Mouse (Mus musculus): ENCODE measurements at regions not wholly inside any gene's neighbourhood (a gene's known extent, or its start where the extent isn't known, plus 50 kb on each side); places are given as distances from the start of the nearest gene placed in this dataset.
A peak's percentile ranks its signal among the peaks of the same experiment; 100 is the strongest.

DNA sequence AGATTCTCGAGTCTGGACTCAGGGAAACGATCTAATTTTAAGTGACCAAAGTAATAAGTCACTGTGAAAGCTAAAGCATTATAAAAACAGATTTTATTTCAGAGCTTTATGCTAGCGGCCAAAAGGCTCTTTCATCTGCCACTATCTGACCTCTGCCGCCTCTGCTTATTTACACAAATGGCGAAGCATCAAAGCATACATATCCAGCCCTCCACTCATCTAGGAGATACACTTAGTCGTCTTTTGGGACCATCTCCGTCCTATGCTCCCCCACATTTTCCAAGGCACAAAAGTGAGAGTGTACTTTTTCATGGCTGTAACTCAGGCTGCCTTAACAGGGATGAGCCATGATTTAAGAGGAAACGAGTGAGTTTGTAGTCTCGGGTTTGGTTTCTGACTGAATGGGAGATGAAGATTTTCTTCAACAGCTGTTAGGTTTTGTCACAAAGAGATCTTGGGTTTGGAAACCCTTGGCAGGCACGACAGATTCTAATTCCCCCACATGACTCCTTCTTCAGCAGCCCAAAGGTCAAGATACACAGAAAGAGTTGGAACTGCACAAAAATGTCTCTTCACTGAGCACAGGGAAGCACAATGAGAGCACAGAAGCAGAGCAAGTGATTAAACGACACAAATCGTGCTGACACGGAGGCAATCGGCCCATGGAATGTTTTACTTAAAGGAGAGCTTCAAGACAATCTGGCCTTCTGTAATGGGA, 96.7 kb upstream of the Actbl2 start:
- no peak overlapping the region for H3K4me2 ChIP-seq (replicated peaks; ENCODE audit: low read depth, low read length)
- peaks cover 3% of the 10 kb centered on the region; the same call in 1 of the 2 replicates for H3K4me1 ChIP-seq (ENCODE audit: control insufficient read depth, insufficient read depth, low read length)
- H3K4me3 ChIP-seq (ENCODE audit: low read length) = no peak overlapping the region
- peak; percentile 85 for ATAC-seq (ENCODE audit: low FRiP score, low TSS enrichment)
- H3K27ac ChIP-seq (ENCODE audit: low read depth, low read length) = peak overlapping the region; percentile 57; the same call in 1 of the 2 replicates
- no peak overlapping the region for H3K9ac ChIP-seq (ENCODE audit: low read depth, low read length)
- H3K27me3 ChIP-seq (ENCODE audit: control insufficient read depth, insufficient read depth, low read length) = no peaks in the 10 kb centered on the region
- 15% methylated on average over 14 of the region's 14 CpGs for WGBS
- no peaks in the 10 kb centered on the region for H3K36me3 ChIP-seq (ENCODE audit: control insufficient read depth, insufficient read depth, low read length)
- H3K9me3 ChIP-seq (ENCODE audit: control insufficient read depth, low read length) = no peaks in the 10 kb centered on the region

DNA sequence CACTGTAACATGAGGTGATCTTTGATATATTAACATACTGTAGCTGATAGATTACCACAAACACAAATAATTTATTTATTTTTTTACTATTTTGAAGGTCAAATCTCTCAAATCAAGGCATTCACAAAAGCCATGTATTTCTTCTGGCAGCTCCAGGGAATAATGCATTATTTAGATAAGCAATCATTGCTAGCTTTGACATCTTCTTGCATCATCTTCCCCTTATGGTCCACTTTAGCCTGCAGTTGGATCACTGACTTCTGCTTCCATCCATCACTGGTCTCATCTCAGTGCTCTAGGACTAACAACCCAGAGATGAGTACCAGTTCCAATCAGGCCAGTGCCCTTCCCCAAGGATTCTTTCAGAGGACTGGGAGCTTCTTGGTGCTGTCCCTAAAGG, 95.3 kb upstream of the Actbl2 start:
- Histone ChIP-seq H3K9ac (ENCODE audit: low read depth, low read length) (no peak overlapping the region), H3K4me1 (ENCODE audit: control insufficient read depth, insufficient read depth, low read length) (peaks cover 3% of the 10 kb centered on the region; the same call in 1 of the 2 replicates), H3K4me3 (ENCODE audit: low read length) (no peak overlapping the region), H3K27ac (ENCODE audit: low read depth, low read length) (no peak overlapping the region), H3K36me3 (ENCODE audit: control insufficient read depth, insufficient read depth, low read length) (no peaks in the 10 kb centered on the region), H3K4me2 (replicated peaks; ENCODE audit: low read depth, low read length) (no peak overlapping the region), H3K27me3 (ENCODE audit: control insufficient read depth, insufficient read depth, low read length) (no peaks in the 10 kb centered on the region), H3K9me3 (ENCODE audit: control insufficient read depth, low read length) (no peaks in the 10 kb centered on the region)
- no peak for ATAC-seq (ENCODE audit: low FRiP score, low TSS enrichment)

DNA sequence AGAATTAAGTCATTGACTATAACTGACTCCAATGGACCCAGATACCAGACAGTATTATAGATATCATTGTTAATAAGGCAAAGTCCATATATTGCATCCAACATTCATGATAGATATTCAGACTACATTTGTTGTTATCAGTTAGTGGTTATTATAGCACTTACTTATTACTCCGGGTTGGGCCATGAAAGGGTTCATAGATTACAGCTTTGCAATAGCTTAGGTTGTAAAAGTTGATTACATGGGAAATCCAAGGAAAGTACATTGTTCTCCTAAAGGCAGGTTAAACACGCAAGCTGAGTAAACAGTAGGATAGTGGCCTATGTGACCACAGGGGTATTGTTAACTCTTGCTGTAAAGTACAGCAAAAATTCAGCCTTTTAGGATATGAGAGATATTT, 89.3 kb upstream of the Actbl2 start:
- H3K9ac ChIP-seq (ENCODE audit: low read depth, low read length) = no peak overlapping the region
- no peaks in the 10 kb centered on the region for H3K9me3 ChIP-seq (ENCODE audit: control insufficient read depth, low read length)
- no peak overlapping the region for H3K4me3 ChIP-seq (ENCODE audit: low read length)
- no peaks in the 10 kb centered on the region for H3K27me3 ChIP-seq (ENCODE audit: control insufficient read depth, insufficient read depth, low read length)
- H3K4me1 ChIP-seq (ENCODE audit: control insufficient read depth, insufficient read depth, low read length) = no peaks in the 10 kb centered on the region
- no peak overlapping the region for H3K27ac ChIP-seq (ENCODE audit: low read depth, low read length)
- WGBS = 60% methylated on average over 2 of the region's 2 CpGs
- no peak overlapping the region for H3K4me2 ChIP-seq (replicated peaks; ENCODE audit: low read depth, low read length)
- no peak for ATAC-seq (ENCODE audit: low FRiP score, low TSS enrichment)
- H3K36me3 ChIP-seq (ENCODE audit: control insufficient read depth, insufficient read depth, low read length) = no peaks in the 10 kb centered on the region

- H3K4me1 ChIP-seq (ENCODE audit: control insufficient read depth, insufficient read depth, low read length) = no peaks in the 10 kb centered on the region
- no peak overlapping the region for H3K4me2 ChIP-seq (replicated peaks; ENCODE audit: low read depth, low read length)
- H3K4me3 ChIP-seq (ENCODE audit: low read length) = no peak overlapping the region
- no peak for ATAC-seq (ENCODE audit: low FRiP score, low TSS enrichment)
- no peaks in the 10 kb centered on the region for H3K36me3 ChIP-seq (ENCODE audit: control insufficient read depth, insufficient read depth, low read length)
- no peak overlapping the region for H3K27ac ChIP-seq (ENCODE audit: low read depth, low read length)
- H3K9ac ChIP-seq (ENCODE audit: low read depth, low read length) = no peak overlapping the region
- WGBS = 86% methylated on average over 5 of the region's 5 CpGs
- no peaks in the 10 kb centered on the region for H3K27me3 ChIP-seq (ENCODE audit: control insufficient read depth, insufficient read depth, low read length)
- no peaks in the 10 kb centered on the region for H3K9me3 ChIP-seq (ENCODE audit: control insufficient read depth, low read length)
Measured at GRCm38 (mm10) chr13:111170269-111171165, 84.3 kb upstream of the Actbl2 start.

DNA sequence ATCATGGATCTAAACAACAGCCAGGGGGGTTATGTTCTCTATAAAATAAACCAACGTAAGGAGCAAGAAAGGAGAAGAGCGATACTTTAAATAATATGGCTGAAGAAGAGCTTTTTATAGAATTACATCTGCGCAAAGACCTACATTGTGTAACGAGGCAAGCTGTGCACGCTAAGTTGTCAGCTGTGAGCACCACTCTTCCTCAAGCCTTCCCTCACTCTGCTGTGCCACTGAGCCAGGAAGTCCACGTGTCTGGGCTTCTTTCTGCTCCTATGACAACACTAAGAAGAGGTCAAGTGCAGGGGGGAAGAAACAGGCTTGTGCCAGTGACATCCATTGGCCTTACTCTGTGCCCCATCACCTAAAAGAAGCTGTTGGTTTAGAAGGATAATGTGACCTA, 75.6 kb upstream of the Actbl2 start:
- Histone ChIP-seq H3K4me1 (ENCODE audit: control insufficient read depth, insufficient read depth, low read length) (no peaks in the 10 kb centered on the region), H3K27me3 (ENCODE audit: control insufficient read depth, insufficient read depth, low read length) (no peaks in the 10 kb centered on the region), H3K4me2 (replicated peaks; ENCODE audit: low read depth, low read length) (no peak overlapping the region), H3K36me3 (ENCODE audit: control insufficient read depth, insufficient read depth, low read length) (no peaks in the 10 kb centered on the region), H3K27ac (ENCODE audit: low read depth, low read length) (no peak overlapping the region), H3K4me3 (ENCODE audit: low read length) (no peak overlapping the region), H3K9me3 (ENCODE audit: control insufficient read depth, low read length) (no peaks in the 10 kb centered on the region), H3K9ac (ENCODE audit: low read depth, low read length) (no peak overlapping the region)
- no peak for ATAC-seq (ENCODE audit: low FRiP score, low TSS enrichment)
- 85% methylated on average over 6 of the region's 6 CpGs for WGBS

GRCm38 (mm10) chr13:111183293-111183692, 71.5 kb upstream of the Actbl2 start:
- no peaks in the 10 kb centered on the region for H3K36me3 ChIP-seq (ENCODE audit: control insufficient read depth, insufficient read depth, low read length)
- no peak overlapping the region for H3K4me2 ChIP-seq (replicated peaks; ENCODE audit: low read depth, low read length)
- no peaks in the 10 kb centered on the region for H3K9me3 ChIP-seq (ENCODE audit: control insufficient read depth, low read length)
- no peak overlapping the region for H3K4me3 ChIP-seq (ENCODE audit: low read length)
- no peak overlapping the region for H3K27ac ChIP-seq (ENCODE audit: low read depth, low read length)
- 62% methylated on average over 2 of the region's 2 CpGs for WGBS
- no peaks in the 10 kb centered on the region for H3K27me3 ChIP-seq (ENCODE audit: control insufficient read depth, insufficient read depth, low read length)
- no peak for ATAC-seq (ENCODE audit: low FRiP score, low TSS enrichment)
- H3K9ac ChIP-seq (ENCODE audit: low read depth, low read length) = no peak overlapping the region
- H3K4me1 ChIP-seq (ENCODE audit: control insufficient read depth, insufficient read depth, low read length) = no peaks in the 10 kb centered on the region

- no peaks in the 10 kb centered on the region for H3K4me1 ChIP-seq (ENCODE audit: control insufficient read depth, insufficient read depth, low read length)
- H3K4me2 ChIP-seq (replicated peaks; ENCODE audit: low read depth, low read length) = no peak overlapping the region
- no peaks in the 10 kb centered on the region for H3K27me3 ChIP-seq (ENCODE audit: control insufficient read depth, insufficient read depth, low read length)
- no peaks in the 10 kb centered on the region for H3K36me3 ChIP-seq (ENCODE audit: control insufficient read depth, insufficient read depth, low read length)
- no peaks in the 10 kb centered on the region for H3K9me3 ChIP-seq (ENCODE audit: control insufficient read depth, low read length)
- no peak overlapping the region for H3K27ac ChIP-seq (ENCODE audit: low read depth, low read length)
- WGBS = 21% methylated on average over 4 of the region's 4 CpGs
- H3K9ac ChIP-seq (ENCODE audit: low read depth, low read length) = no peak overlapping the region
- peak; percentile 49; the same call in 1 of the 2 replicates for ATAC-seq (ENCODE audit: low FRiP score, low TSS enrichment)
- no peak overlapping the region for H3K4me3 ChIP-seq (ENCODE audit: low read length)
Measured at GRCm38 (mm10) chr13:111185799-111186198, 69.0 kb upstream of the Actbl2 start.

DNA sequence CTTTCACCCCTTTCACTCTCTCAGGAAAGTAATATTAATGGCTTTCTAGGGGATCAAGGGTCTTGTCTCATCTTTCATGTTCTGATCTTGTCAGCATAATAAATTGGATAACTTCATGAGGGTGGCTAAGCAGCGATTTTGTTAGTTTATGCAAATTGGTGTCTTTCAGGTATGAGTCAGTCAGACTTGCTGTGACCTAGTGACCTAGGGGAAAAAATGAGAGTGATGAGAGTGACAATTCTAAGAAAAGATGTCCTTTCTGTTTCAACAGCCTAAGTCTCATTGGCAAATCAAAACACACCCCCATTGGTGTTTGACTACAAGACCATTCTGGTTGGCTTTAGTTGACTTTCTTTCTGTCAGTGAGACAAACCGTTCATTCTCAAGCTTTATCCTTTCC, 68.0 kb upstream of the Actbl2 start:
- H3K27me3 ChIP-seq (ENCODE audit: control insufficient read depth, insufficient read depth, low read length) = no peaks in the 10 kb centered on the region
- H3K4me3 ChIP-seq (ENCODE audit: low read length) = no peak overlapping the region
- no peaks in the 10 kb centered on the region for H3K4me1 ChIP-seq (ENCODE audit: control insufficient read depth, insufficient read depth, low read length)
- H3K27ac ChIP-seq (ENCODE audit: low read depth, low read length) = no peak overlapping the region
- H3K36me3 ChIP-seq (ENCODE audit: control insufficient read depth, insufficient read depth, low read length) = no peaks in the 10 kb centered on the region
- no peak for ATAC-seq (ENCODE audit: low FRiP score, low TSS enrichment)
- WGBS = 75% methylated on average over 2 of the region's 2 CpGs
- no peak overlapping the region for H3K4me2 ChIP-seq (replicated peaks; ENCODE audit: low read depth, low read length)
- H3K9ac ChIP-seq (ENCODE audit: low read depth, low read length) = no peak overlapping the region
- no peaks in the 10 kb centered on the region for H3K9me3 ChIP-seq (ENCODE audit: control insufficient read depth, low read length)

- H3K27ac ChIP-seq (ENCODE audit: low read depth, low read length) = no peak overlapping the region
Measured at GRCm38 (mm10) chr13:111193919-111194318, 60.9 kb upstream of the Actbl2 start.

More at GRCm38 (mm10) chr13:111193919-111194318, 60.9 kb upstream of the Actbl2 start:
- Histone ChIP-seq H3K27me3 (ENCODE audit: control insufficient read depth, insufficient read depth, low read length) (no peaks in the 10 kb centered on the region), H3K4me2 (replicated peaks; ENCODE audit: low read depth, low read length) (no peak overlapping the region), H3K36me3 (ENCODE audit: control insufficient read depth, insufficient read depth, low read length) (no peaks in the 10 kb centered on the region), H3K4me3 (ENCODE audit: low read length) (no peak overlapping the region), H3K4me1 (ENCODE audit: control insufficient read depth, insufficient read depth, low read length) (no peaks in the 10 kb centered on the region), H3K9me3 (ENCODE audit: control insufficient read depth, low read length) (no peaks in the 10 kb centered on the region), H3K9ac (ENCODE audit: low read depth, low read length) (no peak overlapping the region)
- ATAC-seq (ENCODE audit: low FRiP score, low TSS enrichment) = no peak
- WGBS = 72% methylated on average over 2 of the region's 2 CpGs

Measured in kidney, embryonic 14.5 days (tissue).